Mouse (Mus musculus) neural tube, embryonic 15.5 days (tissue): ENCODE data around the gene Ghdc. TPM values are rescaled to one million over a fixed set of nuclear protein-coding genes. Genes with fewer than 3 reads are reported as not detected.
A peak's percentile ranks its signal among the peaks of the same experiment; 100 is the strongest.

Experiments
- ATAC-seq: fragments of 200-750 bp; cut with Nextera tagmentation; 2 replicates; pipeline ENCODE4 v1.8.0; 2017; ENCODE audit warnings: mild to moderate bottlenecking, moderate TSS enrichment, moderate library complexity; ENCODE audit not compliant: low FRiP score
- H3K27ac ChIP-seq: fragments of 300-500 bp; sonication (generic); replicated peaks from 2 replicates; pipeline ENCODE4 v1.5.1; 2015; ENCODE audit warnings: mild to moderate bottlenecking, inconsistent platforms
- H3K27me3 ChIP-seq: fragments of 300-500 bp; sonication (generic); replicated peaks from 2 replicates; pipeline ENCODE4 v1.6.1; 2015; ENCODE audit warnings: inconsistent platforms
- H3K36me3 ChIP-seq: fragments of 300-500 bp; sonication (generic); 2 replicates; pipeline ENCODE4 v1.6.1; 2015; ENCODE audit warnings: inconsistent platforms
- H3K4me1 ChIP-seq: fragments of 300-500 bp; sonication (generic); 2 replicates; pipeline ENCODE4 v1.6.1; 2015; ENCODE audit warnings: inconsistent platforms
- H3K4me2 ChIP-seq: fragments of 300-500 bp; sonication (generic); 2 replicates; pipeline ENCODE4 v1.6.1; 2015; ENCODE audit warnings: inconsistent platforms, mild to moderate bottlenecking, moderate library complexity
- H3K4me3 ChIP-seq: fragments of 300-500 bp; sonication (generic); replicated peaks from 2 replicates; pipeline ENCODE4 v1.5.1; 2015; ENCODE audit warnings: mild to moderate bottlenecking, inconsistent platforms
- H3K9ac ChIP-seq: fragments of 300-500 bp; sonication (generic); replicated peaks from 2 replicates; pipeline ENCODE4 v1.6.1; 2015; ENCODE audit warnings: mild to moderate bottlenecking, inconsistent platforms
- H3K9me3 ChIP-seq: fragments of 300-500 bp; sonication (generic); replicated peaks from 2 replicates; pipeline ENCODE4 v1.6.1; 2016; ENCODE audit warnings: inconsistent platforms
- WGBS: fragments of 180-500 bp; shearing (Covaris S2); methylation state at CpG from one replicate; pipeline ENCODE4 v1.1.7; 2015; ENCODE audit warnings: mixed read lengths; 5-methylcytosine and 5-hydroxymethylcytosine counted together
- polyA plus RNA-seq: library from polyadenylated mRNA; unstranded; fragments of >200 nt; fragmentation: Nextera tagmentation; extraction: Ambion mirVana; gene quantifications from 2 replicates; pipeline ENCODE4 v1.2.1, GENCODE M21; 2015

Ghdc gene
- polyA plus RNA-seq, 1 experiment from 2014 or later = 9.9 TPM

DNA sequence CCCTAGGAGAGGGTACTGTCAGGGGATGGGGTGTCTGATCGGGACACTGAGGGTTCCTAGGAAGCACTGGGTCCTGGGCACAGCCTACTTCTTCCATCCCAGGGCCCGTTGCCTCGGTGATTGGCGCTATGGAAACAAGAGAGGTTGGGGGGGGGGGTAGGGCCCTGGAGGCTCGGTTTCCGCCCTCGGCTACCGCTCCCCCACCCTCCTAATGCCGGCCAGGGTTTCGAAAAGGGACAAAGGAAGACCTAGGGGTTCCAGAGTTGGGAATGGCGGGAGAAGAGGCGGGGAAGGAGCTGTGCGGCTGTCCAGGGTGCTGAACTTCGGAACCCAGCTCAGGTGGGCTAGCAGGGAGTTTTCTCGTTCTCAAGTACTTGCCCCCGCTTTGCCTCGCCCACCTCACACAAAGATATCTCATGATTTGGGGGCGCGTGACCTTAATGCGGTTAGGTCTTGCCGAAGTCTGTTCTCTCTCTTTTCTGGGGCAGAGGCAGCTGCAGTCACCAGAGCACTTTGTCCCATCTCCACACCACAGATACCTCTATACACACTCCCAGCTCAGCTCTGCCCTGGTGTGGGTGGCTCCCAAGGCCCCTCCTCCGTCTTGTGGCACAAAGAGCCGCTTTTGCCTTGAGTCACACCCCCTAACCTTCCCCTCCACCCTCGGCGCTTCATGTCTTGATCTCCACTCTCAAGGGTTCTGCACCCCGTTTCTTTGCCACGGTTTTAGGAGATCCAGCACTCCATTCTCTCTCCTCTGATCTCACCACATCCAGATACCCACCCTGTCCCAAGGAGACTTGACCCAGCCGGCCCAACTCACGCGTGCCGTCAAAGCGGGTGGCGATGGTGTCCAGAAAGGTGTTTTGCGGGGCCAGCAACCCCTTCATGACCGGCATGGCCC is 11.8 kb downstream of the Ghdc start:
- Histone ChIP-seq H3K9me3 (no peaks in the 10 kb centered on the region), H3K9ac (peak overlapping the region; percentile 63), H3K27me3 (peaks cover 6% of the 10 kb centered on the region; the same call in 1 of the 2 replicates), H3K4me3 (peak overlapping the region; percentile 65), H3K4me2 (peak overlapping the region; percentile 73), H3K27ac (peak overlapping the region; percentile 73), H3K4me1 (peaks cover 37% of the 10 kb centered on the region), H3K36me3 (peaks cover 22% of the 10 kb centered on the region)
- under 1% methylated on average over 35 of the region's 35 CpGs for WGBS
- peak; percentile 62 for ATAC-seq

DNA sequence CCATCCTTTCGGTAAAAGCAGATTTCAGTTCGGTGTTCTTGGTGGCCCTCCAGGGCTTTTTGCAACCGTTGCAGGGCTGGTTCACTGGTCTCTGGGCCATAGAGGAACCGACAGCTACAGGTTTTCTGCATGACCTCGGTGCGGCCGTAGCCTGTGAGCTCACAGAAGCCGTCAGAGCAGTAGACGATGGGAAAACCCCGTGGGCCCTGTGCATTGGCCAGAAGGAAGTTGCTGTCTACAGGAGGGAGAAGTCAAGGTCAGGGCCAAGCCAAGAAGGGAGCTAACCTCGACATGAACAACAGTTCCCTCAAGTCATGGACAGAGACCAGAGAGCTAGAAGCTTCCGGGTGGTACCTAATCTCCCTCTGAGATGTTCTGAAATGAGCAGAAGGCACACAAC is 13.2 kb downstream of the Ghdc start:
- no peak for ATAC-seq
- 93% methylated on average over 12 of the region's 12 CpGs for WGBS
- no peak overlapping the region for H3K4me2 ChIP-seq

DNA sequence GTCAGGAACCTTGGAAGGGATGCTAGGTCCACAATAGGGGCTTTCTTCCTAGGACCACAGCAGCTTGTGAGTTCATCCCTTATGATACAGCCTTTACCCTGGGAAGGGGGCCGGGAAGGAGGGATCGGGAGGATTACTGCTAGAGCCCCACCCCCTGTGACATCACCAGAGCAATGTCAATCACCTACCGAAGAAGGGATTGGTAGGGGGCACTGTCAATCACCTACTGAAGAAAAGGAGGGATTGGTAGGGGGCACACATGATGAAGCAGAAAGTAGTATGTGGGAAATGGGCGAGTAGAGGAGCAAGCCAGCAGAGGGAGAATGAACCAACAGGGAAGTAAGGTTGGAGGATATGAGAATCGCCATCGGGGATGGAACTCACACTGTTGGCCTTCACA is 14.3 kb downstream of the Ghdc start:
- peaks cover 30% of the 10 kb centered on the region for H3K4me1 ChIP-seq
- H3K9me3 ChIP-seq = no peaks in the 10 kb centered on the region
- peaks cover 6% of the 10 kb centered on the region; the same call in 1 of the 2 replicates for H3K27me3 ChIP-seq
- no peak for ATAC-seq
- WGBS = 79% methylated on average over 6 of the region's 6 CpGs
- no peak overlapping the region for H3K4me3 ChIP-seq
- no peak overlapping the region for H3K4me2 ChIP-seq
- H3K27ac ChIP-seq = no peak overlapping the region
- H3K36me3 ChIP-seq = peaks cover 32% of the 10 kb centered on the region
- no peak overlapping the region for H3K9ac ChIP-seq

More for the DNA sequence above, 13.2 kb downstream of the Ghdc start:
- H3K4me1 ChIP-seq = peaks cover 37% of the 10 kb centered on the region
- no peak overlapping the region for H3K27ac ChIP-seq
- no peaks in the 10 kb centered on the region for H3K9me3 ChIP-seq
- H3K9ac ChIP-seq = no peak overlapping the region
- peaks cover 25% of the 10 kb centered on the region for H3K36me3 ChIP-seq
- no peak overlapping the region for H3K4me3 ChIP-seq
- H3K27me3 ChIP-seq = peaks cover 6% of the 10 kb centered on the region; the same call in 1 of the 2 replicates

DNA sequence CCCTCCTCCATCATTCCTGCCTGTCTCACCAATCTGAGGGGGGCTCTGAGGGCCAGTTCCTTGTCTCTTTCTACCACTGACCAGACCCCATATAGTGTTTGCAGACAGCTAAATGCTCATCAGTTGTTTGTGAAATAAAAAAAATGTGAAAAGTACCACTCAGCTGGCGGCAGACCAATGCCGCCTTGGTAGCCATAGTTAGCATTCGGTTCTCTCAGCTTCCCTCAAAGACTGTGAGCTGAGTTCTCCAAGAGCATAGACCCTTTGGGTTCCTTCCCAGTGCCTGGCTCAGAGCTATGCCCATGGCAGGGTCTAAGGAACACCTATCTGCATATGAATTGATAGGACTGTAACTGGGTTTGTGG is 16.1 kb downstream of the Ghdc start:
- Histone ChIP-seq H3K9ac (no peak overlapping the region), H3K27ac (no peak overlapping the region), H3K36me3 (peaks cover 47% of the 10 kb centered on the region), H3K4me1 (peaks cover 21% of the 10 kb centered on the region), H3K27me3 (peaks cover 9% of the 10 kb centered on the region; the same call in 1 of the 2 replicates), H3K9me3 (no peaks in the 10 kb centered on the region), H3K4me3 (no peak overlapping the region), H3K4me2 (no peak overlapping the region)
- no peak for ATAC-seq
- 91% methylated on average over 3 of the region's 3 CpGs for WGBS

DNA sequence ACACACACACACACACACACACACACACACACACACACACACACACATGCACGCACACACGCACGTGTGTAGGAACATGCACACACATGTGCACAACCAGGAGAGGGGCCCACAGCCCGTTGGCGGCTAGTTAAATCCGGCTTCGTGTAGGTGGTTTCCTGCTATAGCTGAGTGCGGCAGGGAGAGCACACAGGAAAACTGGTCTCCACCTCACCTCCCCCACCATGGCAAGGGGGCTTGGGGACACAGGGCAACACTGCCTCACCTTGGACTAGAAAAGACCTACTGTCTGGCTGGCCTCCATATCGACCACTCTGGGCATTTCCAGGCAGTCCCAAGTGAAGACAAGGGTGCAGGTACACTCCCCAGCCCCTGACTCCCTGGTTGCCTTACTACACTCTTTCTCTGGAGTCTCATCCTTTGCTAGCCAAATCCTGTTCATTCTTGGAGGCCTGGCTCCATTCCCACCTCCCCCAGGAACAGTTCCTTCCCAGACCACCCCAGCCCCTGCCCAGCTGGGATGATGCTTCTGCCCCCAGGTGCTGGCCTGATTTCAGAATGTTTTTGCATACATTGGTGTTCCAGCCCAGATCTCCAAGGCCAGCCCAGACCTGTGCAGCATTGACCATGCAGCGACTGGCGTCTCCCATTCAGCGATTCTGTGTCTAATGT is 16.6 kb downstream of the Ghdc start:
- H3K4me1 ChIP-seq = peaks cover 16% of the 10 kb centered on the region
- peaks cover 52% of the 10 kb centered on the region for H3K36me3 ChIP-seq
- H3K4me3 ChIP-seq = no peak overlapping the region
- no peak overlapping the region for H3K9ac ChIP-seq
- peaks cover 13% of the 10 kb centered on the region; the same call in 1 of the 2 replicates for H3K27me3 ChIP-seq
- 89% methylated on average over 11 of the region's 12 CpGs for WGBS
- no peak for ATAC-seq
- no peaks in the 10 kb centered on the region for H3K9me3 ChIP-seq
- no peak overlapping the region for H3K4me2 ChIP-seq
- H3K27ac ChIP-seq = no peak overlapping the region

DNA sequence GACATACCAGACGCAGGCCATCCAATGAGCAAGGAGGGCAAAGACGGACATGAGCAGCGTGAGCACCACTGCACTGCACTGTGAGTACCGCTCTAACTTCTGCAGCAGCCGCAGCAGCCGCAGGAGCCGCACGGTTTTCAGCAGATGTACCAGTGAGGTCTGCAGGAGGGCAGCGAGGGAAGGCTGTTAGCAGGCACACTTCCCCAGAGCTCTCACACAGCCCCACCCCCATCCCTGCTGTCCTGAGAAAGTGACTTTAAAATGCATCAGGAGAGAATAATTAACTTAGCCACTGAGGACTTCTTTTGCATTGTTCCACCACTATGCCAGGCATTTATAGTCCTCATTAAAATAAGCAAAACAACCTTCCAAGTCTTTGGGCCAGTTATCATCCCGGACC is 18.5 kb downstream of the Ghdc start:
- WGBS = 17% methylated on average over 10 of the region's 10 CpGs
- H3K9me3 ChIP-seq = no peaks in the 10 kb centered on the region
- no peak for ATAC-seq
- H3K4me2 ChIP-seq = no peak overlapping the region
- H3K4me1 ChIP-seq = 0 out of 2 replicates have a peak, but pooled peaks cover 2% of the 10 kb centered on the region
- no peak overlapping the region for H3K27ac ChIP-seq
- no peak overlapping the region for H3K9ac ChIP-seq
- H3K4me3 ChIP-seq = no peak overlapping the region
- H3K36me3 ChIP-seq = peaks cover 52% of the 10 kb centered on the region
- peaks cover 10% of the 10 kb centered on the region; the same call in 1 of the 2 replicates for H3K27me3 ChIP-seq

DNA sequence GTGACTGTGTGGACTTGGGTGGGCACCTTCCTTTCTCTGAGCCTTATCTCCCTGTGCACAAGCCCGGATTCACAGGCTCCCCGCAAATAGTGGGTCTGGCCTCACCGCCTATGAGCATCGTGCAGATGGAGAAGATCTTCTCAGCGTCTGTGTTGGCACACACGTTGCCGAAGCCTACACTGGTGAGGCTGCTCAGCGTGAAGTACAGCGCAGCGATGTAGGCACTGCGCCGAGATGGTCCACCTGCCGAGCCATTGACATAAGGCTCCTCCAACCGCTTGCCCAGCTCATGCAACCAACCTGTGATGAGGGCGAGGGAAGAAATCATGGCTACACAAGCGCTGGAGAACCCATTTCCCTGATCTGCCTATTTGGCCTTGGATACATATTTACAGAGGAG is 20.6 kb downstream of the Ghdc start:
- H3K9ac ChIP-seq = no peak overlapping the region
- H3K4me1 ChIP-seq = 0 out of 2 replicates have a peak, but pooled peaks cover 2% of the 10 kb centered on the region
- 91% methylated on average over 16 of the region's 16 CpGs for WGBS
- no peak overlapping the region for H3K4me2 ChIP-seq
- no peak for ATAC-seq
- peaks cover 38% of the 10 kb centered on the region for H3K36me3 ChIP-seq
- no peak overlapping the region for H3K27ac ChIP-seq
- no peaks in the 10 kb centered on the region for H3K9me3 ChIP-seq
- 0 out of 2 replicates have a peak, but pooled peaks cover 10% of the 10 kb centered on the region for H3K27me3 ChIP-seq
- no peak overlapping the region for H3K4me3 ChIP-seq

DNA sequence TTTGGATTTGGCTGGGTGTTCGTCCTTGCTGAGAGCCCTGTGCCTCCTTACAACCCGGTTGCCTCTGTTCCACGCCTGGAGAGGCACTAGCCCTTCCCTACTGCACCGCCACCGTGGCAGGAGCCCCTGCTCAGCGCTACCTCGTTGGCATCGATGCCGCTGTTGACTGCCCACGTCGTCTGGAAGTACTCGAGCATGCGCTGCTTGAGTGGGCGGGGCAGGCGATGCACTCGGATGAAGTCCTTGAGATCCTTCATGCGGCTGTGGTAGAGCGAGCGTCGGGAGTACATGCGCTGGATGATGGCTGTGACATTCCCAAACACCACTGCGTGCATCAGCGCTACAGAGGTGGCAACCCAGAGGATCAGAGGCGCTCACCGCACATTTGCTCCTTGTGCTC is 21.3 kb downstream of the Ghdc start:
- Histone ChIP-seq H3K4me2 (no peak overlapping the region), H3K9me3 (no peaks in the 10 kb centered on the region), H3K4me3 (no peak overlapping the region), H3K27ac (no peak overlapping the region), H3K36me3 (peaks cover 35% of the 10 kb centered on the region), H3K9ac (no peak overlapping the region), H3K4me1 (0 out of 2 replicates have a peak, but pooled peaks cover 2% of the 10 kb centered on the region), H3K27me3 (0 out of 2 replicates have a peak, but pooled peaks cover 10% of the 10 kb centered on the region)
- WGBS = 55% methylated on average over 25 of the region's 25 CpGs
- ATAC-seq = no peak

DNA sequence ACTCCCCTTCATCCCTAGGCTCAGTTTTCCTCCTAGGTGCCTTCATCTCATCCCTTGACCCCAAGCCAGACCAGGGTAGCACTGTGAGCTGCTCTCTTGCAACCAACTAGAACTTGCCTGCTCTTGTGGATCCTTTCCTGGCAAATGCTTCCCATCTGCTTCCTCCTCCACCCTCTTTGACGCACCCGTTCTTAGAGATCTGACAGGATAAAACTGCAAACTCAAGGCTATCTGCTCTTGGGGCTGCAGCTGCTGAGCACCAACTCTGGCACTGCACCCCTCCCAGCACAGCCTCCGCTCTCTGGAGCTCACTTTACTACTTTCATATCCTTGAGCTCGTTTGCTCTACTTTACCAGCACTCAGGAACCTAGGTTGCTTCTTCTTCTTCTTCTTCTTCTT is 22.1 kb downstream of the Ghdc start:
- 79% methylated on average over 4 of the region's 4 CpGs for WGBS
- H3K4me2 ChIP-seq = no peak overlapping the region
- no peak overlapping the region for H3K4me3 ChIP-seq
- H3K27me3 ChIP-seq = 0 out of 2 replicates have a peak, but pooled peaks cover 10% of the 10 kb centered on the region
- peaks cover 32% of the 10 kb centered on the region for H3K36me3 ChIP-seq
- no peaks in the 10 kb centered on the region for H3K9me3 ChIP-seq
- no peak overlapping the region for H3K27ac ChIP-seq
- ATAC-seq = no peak
- no peak overlapping the region for H3K9ac ChIP-seq
- 0 out of 2 replicates have a peak, but pooled peaks cover 2% of the 10 kb centered on the region for H3K4me1 ChIP-seq

DNA sequence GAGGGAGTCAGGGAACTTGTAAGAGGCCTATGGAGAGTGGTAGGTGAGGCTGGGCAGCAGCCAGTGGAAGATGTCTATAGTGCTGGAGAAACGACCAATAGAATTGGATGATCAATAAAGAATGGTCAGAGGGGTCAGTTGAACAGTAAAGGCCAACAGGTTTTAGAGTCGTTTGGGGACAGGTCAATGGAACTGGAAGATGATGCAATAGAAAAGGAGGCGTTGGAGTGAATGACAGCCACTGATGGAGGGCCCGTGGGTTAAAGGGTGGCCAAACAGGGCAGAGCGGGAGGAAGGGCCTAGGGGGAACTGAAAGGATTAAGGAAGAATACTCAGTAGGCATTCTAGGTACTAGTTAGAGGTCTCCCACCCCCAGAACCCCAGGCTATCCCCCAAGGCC is 23.6 kb downstream of the Ghdc start:
- Histone ChIP-seq H3K36me3 (peaks cover 29% of the 10 kb centered on the region), H3K4me1 (0 out of 2 replicates have a peak, but pooled peaks cover under 1% of the 10 kb centered on the region), H3K27me3 (0 out of 2 replicates have a peak, but pooled peaks cover 10% of the 10 kb centered on the region), H3K9ac (no peak overlapping the region), H3K27ac (no peak overlapping the region), H3K9me3 (no peaks in the 10 kb centered on the region), H3K4me2 (no peak overlapping the region), H3K4me3 (no peak overlapping the region)
- whole genome bisulfite sequencing = 69% methylated on average over 5 of the region's 5 CpGs
- no peak for ATAC-seq

DNA sequence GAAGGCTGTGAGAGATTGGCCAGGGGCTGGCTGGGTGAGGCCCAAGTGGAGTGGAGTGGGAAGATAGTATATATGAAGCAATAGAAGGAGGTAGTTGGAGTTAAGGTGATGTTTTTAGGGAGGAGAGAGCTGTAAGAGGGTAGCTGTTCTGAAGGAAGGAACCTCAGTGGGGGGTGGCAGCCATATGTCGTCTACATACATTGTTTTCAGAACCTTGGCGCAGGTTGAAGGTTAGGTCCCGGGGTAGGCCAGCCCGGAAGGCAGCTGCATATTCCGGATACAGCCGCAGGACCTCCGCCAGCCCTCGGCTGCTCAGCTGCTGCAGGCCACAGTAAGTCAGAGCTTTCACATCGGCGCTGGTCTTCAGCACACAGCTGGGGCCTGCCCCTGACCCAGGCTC is 24.2 kb downstream of the Ghdc start:
- Histone ChIP-seq H3K4me2 (no peak overlapping the region), H3K9ac (no peak overlapping the region), H3K4me1 (no peaks in the 10 kb centered on the region), H3K9me3 (no peaks in the 10 kb centered on the region), H3K27ac (no peak overlapping the region), H3K4me3 (no peak overlapping the region), H3K36me3 (peaks cover 27% of the 10 kb centered on the region), H3K27me3 (0 out of 2 replicates have a peak, but pooled peaks cover 10% of the 10 kb centered on the region)
- ATAC-seq = no peak
- 87% methylated on average over 10 of the region's 10 CpGs for WGBS
